Mouse (Mus musculus) liver, postnatal 0 days (tissue): ENCODE results near the gene Bzw2.

ENCODE experiments used
- CTCF ChIP-seq: sonication (generic); IDR thresholded peaks from 2 replicates; pipeline ENCODE4 v1.5.1; 2016; ENCODE audit warnings: antibody characterized with exemption, low read depth
- EP300 ChIP-seq: IDR thresholded peaks from 2 replicates; pipeline ENCODE4 v1.6.1; 2016; ENCODE audit warnings: antibody characterized with exemption, low read depth, mild to moderate bottlenecking

DNA sequence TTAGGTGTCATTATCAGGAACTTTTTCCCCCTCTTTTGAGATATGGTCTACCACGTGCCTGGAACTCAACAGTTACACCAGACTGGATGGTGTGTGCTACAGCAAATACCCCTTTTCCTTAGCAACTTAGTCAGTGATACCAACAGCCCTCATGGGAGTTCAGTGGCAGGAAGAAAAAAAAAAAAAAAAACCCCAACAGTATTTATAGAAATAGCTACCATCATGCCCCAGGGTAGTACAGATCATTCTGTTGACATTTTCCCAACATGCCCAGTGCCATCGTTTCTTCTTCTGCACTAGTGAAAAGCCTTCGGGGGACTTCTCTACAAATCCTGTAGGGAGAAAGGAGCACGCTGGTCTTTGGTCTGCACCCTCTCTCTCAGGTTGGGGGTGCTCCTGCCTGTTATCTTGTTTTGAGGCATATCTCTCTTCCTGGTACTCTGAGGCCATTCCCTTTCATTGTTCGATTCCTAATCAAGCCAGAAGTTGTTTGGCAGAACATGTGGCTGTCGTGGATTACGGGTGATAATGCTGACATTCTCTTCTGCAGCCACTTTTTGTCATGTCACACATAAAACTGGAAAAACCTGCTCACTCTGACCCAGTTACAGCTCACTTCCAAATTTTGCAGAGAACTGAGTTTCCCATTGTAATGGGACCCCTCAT lies 6.4 kb upstream of the Bzw2 start:
- TF ChIP-seq EP300 (no peak), CTCF (no peak)
